In the genomic region with DNA sequence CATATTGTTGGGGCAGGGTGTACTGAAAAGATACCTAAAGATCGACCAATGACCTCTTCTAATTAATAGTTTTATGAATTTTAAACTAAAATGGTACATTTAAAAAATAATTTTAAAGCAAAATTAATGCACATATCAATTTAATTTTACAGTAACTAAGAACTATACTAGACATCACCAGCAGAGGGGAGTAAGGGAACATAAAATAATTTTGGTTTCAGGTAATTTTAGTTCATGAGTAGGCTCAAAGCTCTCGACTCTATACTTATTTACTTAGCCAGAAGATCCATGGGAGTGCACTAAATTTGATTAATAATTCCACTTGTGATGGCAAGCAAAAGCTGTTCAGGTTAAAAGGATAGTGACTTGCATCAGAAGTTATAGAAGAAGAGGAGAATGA, we compare ENCODE assay signal across 13 mouse cellular contexts. TPM values are rescaled to one million over a fixed set of nuclear protein-coding genes. Genes with fewer than 3 reads are reported as not detected.
DNase-seq lines count a peak whose midpoint lies in the region; ATAC-seq and TF ChIP-seq lines count a peak whose summit lies in the region.
"Had no signal": no experiment of that assay in that cellular context is flagged by ENCODE, and none has a peak within 500 bp of the region (broad histone marks: within the 10 kb centered on the region; RNA-seq: fewer than 3 reads in every experiment).

No protein-coding gene starts in this region.

- H3K4me1 ChIP-seq in intestine, postnatal 0 days (replicated peaks; ENCODE audit: control insufficient read depth, insufficient read depth, low read length), result no peaks in the 10 kb centered on the region
- no peaks in the 10 kb centered on the region for H3K4me1 ChIP-seq in intestine, embryonic 15.5 days (replicated peaks)
- H3K4me1 ChIP-seq in thymus, adult 2 months (replicated peaks; ENCODE audit: control insufficient read depth, insufficient read depth, low read length), result no peaks in the 10 kb centered on the region

- H3K36me3 ChIP-seq in intestine, postnatal 0 days (ENCODE audit: control insufficient read depth, insufficient read depth), result no peaks in the 10 kb centered on the region
- H3K36me3 ChIP-seq in intestine, embryonic 15.5 days, result no peaks in the 10 kb centered on the region
- H3K36me3 ChIP-seq in thymus, adult 2 months (ENCODE audit: control insufficient read depth, insufficient read depth, low read length), result no peaks in the 10 kb centered on the region

- no peak for TF ChIP-seq POLR2A in thymus, adult 2 months (IDR thresholded peaks at IDR 0.05; ENCODE audit: control insufficient read depth, extremely low read depth, insufficient read depth, low read length, poor library complexity)

- no peak overlapping the region for H3K27ac ChIP-seq in intestine, postnatal 0 days (ENCODE audit: low read depth, low read length)
- H3K27ac ChIP-seq in intestine, embryonic 15.5 days, result no peak overlapping the region
- H3K27ac ChIP-seq in thymus, adult 2 months (ENCODE audit: control insufficient read depth, insufficient read depth, low read length), result no peak overlapping the region
- H3K27ac ChIP-seq: liver, embryonic 14.5 days had no signal

- no peak for ATAC-seq in cerebellum, adult (ENCODE audit: insufficient number of reproducible peaks, low FRiP score, low TSS enrichment)
- ATAC-seq in intestine, postnatal 0 days, result no peak
- no peak for ATAC-seq in intestine, embryonic 15.5 days
- ATAC-seq in megakaryocyte-erythroid progenitor cell, adult 5-6 weeks (replicated peaks; ENCODE audit: low FRiP score, low TSS enrichment, poor library complexity, severe bottlenecking), result no peak
- ATAC-seq: intestine, embryonic 16.5 days had no signal

- H3K9me3 ChIP-seq in intestine, postnatal 0 days (ENCODE audit: control insufficient read depth), result no peaks in the 10 kb centered on the region
- H3K9me3 ChIP-seq in intestine, embryonic 15.5 days, result no peaks in the 10 kb centered on the region

- H3K4me3 ChIP-seq in intestine, postnatal 0 days (ENCODE audit: low read depth, low read length), result no peak overlapping the region
- H3K4me3 ChIP-seq in intestine, embryonic 15.5 days (replicated peaks), result no peak overlapping the region
- H3K4me3 ChIP-seq in thymus, adult 2 months (ENCODE audit: control insufficient read depth, insufficient read depth, low read length), result no peak overlapping the region

- peak; percentile 16 for DNase-seq in cerebellum, adult 9-10 months
- peak; percentile 36 for DNase-seq in thymus, postnatal 0 days (ENCODE audit: low spot score)
- no peak for DNase-seq in thymus, adult 2 months
- peak; percentile 22 for DNase-seq in telencephalon, adult 2 months (ENCODE audit: low read depth, low spot score)
- DNase-seq: cerebellum, adult 11-12 months; layer of hippocampus, postnatal 36 days had no signal

- H3K27me3 ChIP-seq in intestine, postnatal 0 days (replicated peaks; ENCODE audit: control insufficient read depth, insufficient read depth, low read length), result no peaks in the 10 kb centered on the region
- H3K27me3 ChIP-seq in intestine, embryonic 15.5 days (replicated peaks), result no peaks in the 10 kb centered on the region
- no peaks in the 10 kb centered on the region for H3K27me3 ChIP-seq in thymus, adult 2 months (ENCODE audit: control insufficient read depth, insufficient read depth, low read length)

- TF ChIP-seq CTCF in intestine, postnatal 0 days (IDR thresholded peaks at IDR 0.05; ENCODE audit: low read depth), result peak; percentile 54
- TF ChIP-seq CTCF in thymus, adult 2 months (IDR thresholded peaks at IDR 0.05; ENCODE audit: borderline replicate concordance, control insufficient read depth, extremely low read depth, insufficient read depth, low read length, poor library complexity), result no peak

- no peak overlapping the region for H3K4me2 ChIP-seq in intestine, postnatal 0 days (replicated peaks; ENCODE audit: low read depth)
- no peak overlapping the region for H3K4me2 ChIP-seq in intestine, embryonic 15.5 days (replicated peaks)

- WGBS in intestine, postnatal 0 days, result 32% methylated on average over 2 of the region's 2 CpGs
- WGBS in intestine, embryonic 15.5 days, result 31% methylated on average over 2 of the region's 2 CpGs
- WGBS in thymus, adult 2 months, result 17% methylated on average over 2 of the region's 2 CpGs

- no peak overlapping the region for H3K9ac ChIP-seq in intestine, postnatal 0 days (ENCODE audit: low read depth, low read length)
- no peak overlapping the region for H3K9ac ChIP-seq in intestine, embryonic 15.5 days
- H3K9ac ChIP-seq: liver, embryonic 14.5 days had no signal

RNA-seq across cellular contexts. Expression of gene Arhgap11a, which starts 17.7 kb away (rescaled TPM):
- 7.1 and 7.5 TPM in 2 replicates for polyA plus RNA-seq in intestine, postnatal 0 days (2015; fragmentation: Nextera tagmentation; extraction: Ambion mirVana)
- polyA plus RNA-seq in intestine, embryonic 15.5 days (2015; fragmentation: Nextera tagmentation; extraction: Ambion mirVana), result 21.7 and 24.2 TPM in 2 replicates
- 22.7 and 27.4 TPM in 2 replicates for polyA plus RNA-seq in thymus, postnatal 0 days (2015; fragmentation: Nextera tagmentation; extraction: Ambion mirVana)
- polyA plus RNA-seq in thymus, adult 2 months (2012; rRNA removed), result 7.5 and 9.6 TPM in 2 replicates
- total RNA-seq in megakaryocyte-erythroid progenitor cell, adult 5-6 weeks (2014; fragmentation: Nextera tagmentation), result 22.4 and 27.8 TPM in 2 replicates
- 27.6 and 35.1 TPM in 2 replicates for total RNA-seq in megakaryocyte-erythroid progenitor cell, adult 5-6 weeks (2017)

RNA-seq across cellular contexts. Expression of gene Scg5, which starts 37.2 kb away (rescaled TPM):
- polyA plus RNA-seq in intestine, postnatal 0 days (2015; fragmentation: Nextera tagmentation; extraction: Ambion mirVana), result 18.0 and 19.5 TPM in 2 replicates
- 13.3 and 13.6 TPM in 2 replicates for polyA plus RNA-seq in intestine, embryonic 15.5 days (2015; fragmentation: Nextera tagmentation; extraction: Ambion mirVana)
- polyA plus RNA-seq in thymus, postnatal 0 days (2015; fragmentation: Nextera tagmentation; extraction: Ambion mirVana), result 2.6 and 3.2 TPM in 2 replicates
- polyA plus RNA-seq in thymus, adult 2 months (2012; rRNA removed), result 2.3 TPM in 2 replicates
- total RNA-seq in megakaryocyte-erythroid progenitor cell, adult 5-6 weeks (2014; fragmentation: Nextera tagmentation), result 1.9 TPM in 1 of 2 replicates, not detected in the other
- not detected in 2 replicates for total RNA-seq in megakaryocyte-erythroid progenitor cell, adult 5-6 weeks (2017)
- total RNA-seq: granulocyte monocyte progenitor cell, adult 5-6 weeks had no signal
